In the genomic region with DNA sequence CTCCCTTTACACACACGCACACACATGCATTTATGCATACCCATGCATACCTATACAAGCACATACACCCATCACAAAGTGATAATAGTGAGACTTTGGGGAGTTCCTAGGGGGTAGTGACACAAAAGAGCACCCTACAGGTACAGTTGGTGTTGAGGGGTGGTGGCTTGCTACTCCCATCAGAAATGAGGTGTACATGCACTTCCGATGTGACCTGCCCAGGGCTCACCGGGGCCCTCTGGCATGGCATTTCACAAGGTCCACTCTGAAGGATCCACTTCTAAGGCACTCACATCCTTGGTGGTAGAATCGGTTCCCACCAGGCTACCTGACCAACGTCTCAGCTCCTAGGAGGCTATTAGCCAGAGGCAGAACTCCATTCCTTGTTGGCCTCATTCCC, we compare ENCODE assay signal across 23 mouse cellular contexts. TPM values are rescaled to one million over a fixed set of nuclear protein-coding genes. Genes with fewer than 3 reads are reported as not detected.
"Had no signal": no experiment of that assay in that cellular context is flagged by ENCODE, and none has a peak within 500 bp of the region (broad histone marks: within the 10 kb centered on the region; RNA-seq: fewer than 3 reads in every experiment).

No protein-coding gene starts in this region.

- ATAC-seq: liver, postnatal 0 days; lung, postnatal 0 days; midbrain, embryonic 16.5 days had no signal

- H3K4me3 ChIP-seq: liver, embryonic 15.5 days; lung, embryonic 15.5 days; midbrain, embryonic 12.5 days; myocyte; neural tube, embryonic 13.5 days; neural tube, embryonic 15.5 days; stomach, embryonic 15.5 days had no signal

- H3K9me3 ChIP-seq: liver, embryonic 15.5 days; lung, embryonic 15.5 days; midbrain, embryonic 12.5 days; neural tube, embryonic 13.5 days; neural tube, embryonic 15.5 days; stomach, embryonic 15.5 days had no signal

- H3K4me2 ChIP-seq: liver, embryonic 15.5 days; lung, embryonic 15.5 days; midbrain, embryonic 12.5 days; neural tube, embryonic 13.5 days; neural tube, embryonic 15.5 days; stomach, embryonic 15.5 days had no signal

- DNase-seq: liver, postnatal 0 days; lung, adult 2 months; lung, postnatal 14 days; lung, postnatal 36 days; midbrain, embryonic 14.5 days; retina, postnatal 1 day; right cerebral cortex, adult 18-20 months; right cerebral cortex, postnatal 25 days; right cerebral cortex, postnatal 4 days; thymus, adult 2 months; thymus, postnatal 25 days had no signal

- H3K4me1 ChIP-seq: liver, embryonic 15.5 days had no signal

- H3K27ac ChIP-seq: liver, embryonic 15.5 days; lung, embryonic 15.5 days; macrophage; midbrain, embryonic 12.5 days; neural tube, embryonic 13.5 days; neural tube, embryonic 15.5 days; stomach, embryonic 15.5 days; stomach, postnatal 0 days had no signal

- H3K9ac ChIP-seq: liver, embryonic 15.5 days; liver, postnatal 0 days; lung, embryonic 15.5 days; midbrain, embryonic 12.5 days; neural tube, embryonic 13.5 days; neural tube, embryonic 15.5 days; stomach, embryonic 15.5 days had no signal

- H3K36me3 ChIP-seq: liver, embryonic 15.5 days; lung, embryonic 15.5 days; midbrain, embryonic 12.5 days; neural tube, embryonic 13.5 days; neural tube, embryonic 15.5 days; stomach, embryonic 15.5 days had no signal

- H3K27me3 ChIP-seq: liver, embryonic 15.5 days; lung, embryonic 15.5 days; midbrain, embryonic 12.5 days; neural tube, embryonic 13.5 days; neural tube, embryonic 15.5 days; stomach, embryonic 15.5 days had no signal

RNA-seq across cellular contexts. Expression of a gene that starts 53.8 kb away (rescaled TPM):
- total RNA-seq: megakaryocyte-erythroid progenitor cell, adult 5-6 weeks had no signal
- polyA plus RNA-seq: macrophage, myocyte had no signal
